Mouse (Mus musculus) heart, postnatal 4 days (tissue): ENCODE data around the gene Zpr1. TPM values are rescaled to one million over a fixed set of nuclear protein-coding genes. Genes with fewer than 3 reads are reported as not detected.

Source experiments
- DNase-seq: peaks from one replicate; pipeline ENCODE4 v3.0.0; 2021
- total RNA-seq, 2 experiments: library from RNA; stranded (reverse); gene quantifications; 2 replicates each; pipeline ENCODE4 v1.2.3; 2021

Gene Zpr1
- 10 to 100 TPM; 19.3 to 23.5 TPM for total RNA-seq

GRCm38 (mm10) chr9:46272677-46273454, at the start of gene Zpr1:
Gene Zpr1 (plus strand): TSS chr9:46273064.
- DNase-seq, result peak; percentile 89

- DNase-seq, result peak; percentile 31
These were observed 49.8 kb upstream of the Zpr1 start for GRCm38 (mm10) chr9:46223090-46223489.

- no peak for DNase-seq
These were observed 48.8 kb upstream of the Zpr1 start for GRCm38 (mm10) chr9:46224101-46224500.

- no peak for DNase-seq
These were observed 47.8 kb upstream of the Zpr1 start for GRCm38 (mm10) chr9:46224945-46225660.

- DNase-seq, result no peak
These were observed 45.7 kb upstream of the Zpr1 start for GRCm38 (mm10) chr9:46227064-46227614.

- DNase-seq, result no peak
These were observed 44.4 kb upstream of the Zpr1 start, which contains the start of gene Apoa1 for GRCm38 (mm10) chr9:46228491-46228890. Gene Apoa1 (plus strand): TSS chr9:46228580.

GRCm38 (mm10) chr9:46229573-46230449, 43.1 kb upstream of the Zpr1 start:
- DNase-seq, result peak; percentile 89

GRCm38 (mm10) chr9:46230450-46230975, 42.4 kb upstream of the Zpr1 start:
- DNase-seq, result no peak

GRCm38 (mm10) chr9:46235196-46235595, 37.7 kb upstream of the Zpr1 start:
- DNase-seq, result no peak

- no peak for DNase-seq
These were observed 37.4 kb upstream of the Zpr1 start, which contains the start of gene Apoc3 for GRCm38 (mm10) chr9:46235596-46235648. Gene Apoc3 (minus strand): TSS chr9:46235636.

- no peak for DNase-seq
These were observed 37.2 kb upstream of the Zpr1 start for GRCm38 (mm10) chr9:46235649-46236048.

- no peak for DNase-seq
These were observed 34.0 kb upstream of the Zpr1 start for GRCm38 (mm10) chr9:46238850-46239249.

- DNase-seq, result no peak
These were observed 32.2 kb upstream of the Zpr1 start, which contains the start of gene Apoa4 for GRCm38 (mm10) chr9:46240526-46241153. Gene Apoa4 (plus strand): TSS chr9:46240696.

GRCm38 (mm10) chr9:46241818-46242217, 31.0 kb upstream of the Zpr1 start:
- no peak for DNase-seq

- DNase-seq, result no peak
These were observed 29.7 kb upstream of the Zpr1 start for GRCm38 (mm10) chr9:46243122-46243521.

GRCm38 (mm10) chr9:46243584-46243983, 29.3 kb upstream of the Zpr1 start:
- no peak for DNase-seq

- peak; percentile 78 for DNase-seq
These were observed 26.0 kb upstream of the Zpr1 start for GRCm38 (mm10) chr9:46246752-46247324.

- no peak for DNase-seq
These were observed 16.7 kb upstream of the Zpr1 start for GRCm38 (mm10) chr9:46256177-46256576.

- no peak for DNase-seq
These were observed 16.0 kb upstream of the Zpr1 start for GRCm38 (mm10) chr9:46256658-46257385.

GRCm38 (mm10) chr9:46257546-46257945, 15.3 kb upstream of the Zpr1 start:
- peak; percentile 35 for DNase-seq

- no peak for DNase-seq
These were observed 13.8 kb upstream of the Zpr1 start for GRCm38 (mm10) chr9:46259111-46259510.
